Mouse (Mus musculus) spleen, adult 12 weeks (tissue): ENCODE results near the gene Duoxa2.

Source experiments
- DNase-seq: peaks from one replicate; pipeline ENCODE4 v3.0.0; 2022; ENCODE audit warnings: low spot score

The Duoxa2 gene

DNA sequence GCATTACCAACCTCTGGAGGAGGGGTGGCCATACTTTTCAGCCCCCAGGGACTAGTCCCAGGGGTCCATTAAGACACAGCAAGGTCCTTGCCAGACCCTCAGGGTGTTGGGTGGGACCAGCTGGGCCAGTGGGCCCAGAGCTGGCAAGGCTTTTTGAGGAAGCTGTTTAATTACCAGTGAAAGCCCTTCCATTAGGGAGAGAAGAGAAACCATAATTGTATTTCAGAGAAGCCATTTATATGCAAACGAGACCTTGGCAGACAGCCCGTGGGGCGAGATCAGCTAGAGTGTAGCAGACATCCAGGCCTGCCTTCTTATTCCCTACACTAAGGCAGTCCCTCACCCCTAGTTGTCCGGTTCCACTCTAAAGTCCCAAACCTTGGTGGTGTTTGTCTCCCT, 53.2 kb downstream of the Duoxa2 start:
- no peak for DNase-seq
